Mouse (Mus musculus): ENCODE measurements at regions not wholly inside any gene's neighbourhood (a gene's known extent, or its start where the extent isn't known, plus 50 kb on each side); places are given as distances from the start of the nearest gene placed in this dataset.
A peak's percentile ranks its signal among the peaks of the same experiment; 100 is the strongest.
"Not testable (repeated sequence)": the region's sequence is repeated elsewhere in the genome, so short reads cannot be mapped to it uniquely, and the experiment has no call there.

GRCm38 (mm10) chr6:22506871-22507270, 150.8 kb upstream of the Fam3c start:
- DNase-seq: peak; percentile 6 to 28

- DNase-seq: no peak
Observed at GRCm38 (mm10) chr6:22497306-22497705, 141.3 kb upstream of the Fam3c start.

DNA sequence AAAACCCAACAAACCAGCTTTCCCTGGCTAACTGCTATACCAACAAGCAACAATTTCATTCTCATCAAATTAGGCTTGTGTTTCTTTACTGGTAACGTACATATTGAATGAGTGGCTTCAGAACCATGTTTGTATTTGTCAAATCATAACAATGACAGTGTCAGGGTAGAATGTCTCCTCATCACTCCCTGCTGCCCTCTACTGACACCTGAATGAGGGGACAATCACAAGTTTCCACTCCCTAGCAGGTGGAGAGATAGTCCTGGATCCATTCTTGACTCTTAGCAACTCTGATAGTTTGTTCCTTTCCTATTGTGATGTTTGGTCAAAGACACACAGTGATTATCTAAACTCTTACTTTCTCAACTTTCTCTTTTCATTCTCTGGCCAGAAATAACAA, 140.4 kb upstream of the Fam3c start:
- no peak for DNase-seq

DNA sequence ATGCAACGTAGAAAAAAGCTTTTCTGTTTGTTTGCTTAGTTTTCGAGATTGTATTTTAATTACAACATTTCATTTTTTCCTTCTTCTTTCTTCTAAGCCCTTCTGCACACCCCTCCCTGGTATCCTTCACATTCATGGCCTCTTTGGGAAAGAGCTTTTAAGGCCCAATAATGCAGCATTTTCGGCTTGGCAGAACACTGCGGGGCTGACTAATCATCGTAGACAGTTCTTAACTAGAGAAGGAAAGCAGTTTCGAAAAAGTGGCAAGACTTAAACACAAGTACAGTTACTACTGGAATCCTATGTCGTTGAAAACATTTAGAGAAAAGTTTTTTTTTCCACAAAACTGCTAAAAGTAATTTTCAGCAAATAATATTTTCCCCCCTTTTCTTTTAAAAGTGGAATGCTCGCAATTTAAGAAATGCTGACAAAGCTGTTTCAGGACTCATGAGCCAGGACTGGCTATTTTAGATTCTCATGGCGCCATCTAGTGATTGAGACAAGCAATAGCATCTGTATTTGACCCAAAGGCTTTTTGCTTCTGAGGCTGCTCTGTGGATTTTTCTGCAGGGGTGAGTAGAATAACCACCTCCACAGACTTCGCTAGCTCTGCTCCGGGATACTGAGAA, 137.7 kb upstream of the Fam3c start:
- peak; percentile 36 to 68 for DNase-seq

GRCm38 (mm10) chr6:22492896-22493295, 136.9 kb upstream of the Fam3c start:
- DNase-seq: no peak

DNA sequence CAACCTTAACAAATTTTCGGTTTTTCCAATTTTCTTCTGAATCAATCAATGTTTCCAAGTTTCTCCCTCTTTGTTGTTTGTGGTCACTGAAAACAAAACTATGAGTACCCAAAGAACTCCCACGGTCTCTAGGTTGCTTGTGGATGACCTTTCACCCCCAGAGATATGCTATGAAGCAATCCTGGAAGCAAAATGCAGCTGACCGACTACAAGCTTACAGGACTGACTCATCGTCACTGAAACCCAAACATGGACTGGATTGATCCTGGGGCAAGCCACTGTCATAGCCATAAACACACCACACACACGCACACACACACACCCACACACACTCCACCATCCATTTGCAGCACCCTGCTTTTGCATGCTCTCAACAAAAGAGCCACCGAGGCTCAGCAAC, 134.7 kb upstream of the Fam3c start:
- DNase-seq: no peak

DNA sequence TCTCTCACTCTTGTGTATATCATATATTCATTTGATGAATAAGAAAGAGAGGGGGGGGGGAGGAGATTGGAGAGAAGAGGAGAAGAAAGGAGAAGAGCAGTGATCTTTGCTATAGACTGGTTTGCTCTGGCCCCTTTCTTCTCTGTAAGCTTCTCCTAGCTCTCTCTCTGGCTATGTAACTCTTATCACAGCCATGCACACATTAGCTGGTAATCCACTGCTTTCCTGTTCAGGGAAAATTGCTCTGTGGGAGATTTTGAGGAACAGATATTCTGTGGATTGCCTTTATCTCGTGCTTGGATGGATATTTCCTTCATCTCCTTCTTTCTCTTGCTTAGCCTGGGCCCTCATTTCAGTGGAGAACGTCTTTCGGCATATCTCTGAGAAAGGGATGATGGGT, 131.4 kb upstream of the Fam3c start:
- no peak for DNase-seq

- no peak for DNase-seq
Observed at GRCm38 (mm10) chr6:22485828-22486518, 129.9 kb upstream of the Fam3c start.

DNA sequence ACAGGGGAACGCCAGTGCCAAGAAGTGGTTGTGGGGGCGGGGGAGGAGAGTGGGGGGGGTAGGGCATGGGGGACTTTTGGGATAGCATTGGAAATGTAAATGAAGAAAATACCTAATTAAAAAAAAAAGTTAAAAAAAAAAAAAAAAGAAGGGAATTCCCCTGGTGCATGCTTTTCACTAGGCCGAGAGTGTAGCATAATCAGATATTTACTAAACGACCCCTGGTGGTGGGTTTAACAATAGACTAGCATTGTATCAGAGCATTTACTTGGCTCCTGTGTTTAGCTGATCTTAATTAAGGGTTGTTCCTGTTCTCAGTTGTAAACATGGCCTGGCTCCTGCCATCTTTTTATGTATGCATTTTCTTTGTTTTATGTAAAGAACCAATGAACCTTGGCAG, 126.2 kb upstream of the Fam3c start:
- not testable (repeated sequence) for DNase-seq

DNA sequence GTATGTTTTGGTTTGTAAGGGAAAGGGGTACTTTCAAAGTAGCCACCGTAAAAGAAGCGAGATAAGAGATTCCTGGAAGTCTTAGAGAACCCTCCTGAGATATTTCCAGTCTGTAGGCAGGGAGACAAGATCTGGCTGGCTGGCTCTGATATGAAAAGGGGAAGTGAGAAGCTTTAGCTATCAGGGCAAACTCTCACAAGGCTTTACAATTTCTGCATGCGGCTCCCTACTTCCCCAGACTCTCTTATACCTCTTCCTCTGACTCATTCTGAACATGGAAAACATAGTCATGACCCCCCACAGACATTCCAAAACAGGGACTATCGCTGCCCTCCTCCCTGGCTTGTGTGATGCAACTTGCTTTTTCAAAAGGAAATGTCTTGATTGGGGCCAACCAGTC, 118.6 kb upstream of the Fam3c start:
- peak in 1 of 2 experiments; percentile 30 for DNase-seq

DNA sequence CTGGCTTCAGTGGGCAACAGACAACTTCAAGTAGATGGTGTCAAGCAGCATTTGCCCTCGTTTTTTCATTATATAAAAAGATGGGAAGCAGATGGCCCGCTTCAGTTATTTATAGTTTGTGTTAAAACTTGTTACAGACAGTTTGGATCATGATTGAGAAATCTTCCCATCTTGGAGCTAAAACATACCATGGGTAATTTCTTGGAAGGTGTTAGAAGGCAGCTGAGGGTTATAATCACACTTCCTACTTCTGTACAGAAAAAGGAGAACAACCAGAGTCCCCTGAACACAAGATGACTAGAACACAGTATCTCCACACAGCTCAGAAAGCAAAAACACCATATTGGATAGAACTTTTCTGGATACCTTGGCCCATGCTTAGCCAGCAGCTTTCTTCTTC, 118.0 kb upstream of the Fam3c start:
- DNase-seq: no peak

GRCm38 (mm10) chr6:22472400-22472799, 116.4 kb upstream of the Fam3c start:
- DNase-seq: not testable (repeated sequence)

GRCm38 (mm10) chr6:22467334-22467993, 111.4 kb upstream of the Fam3c start:
- DNase-seq: no peak

GRCm38 (mm10) chr6:22465926-22466325, 109.9 kb upstream of the Fam3c start:
- DNase-seq: no peak

DNA sequence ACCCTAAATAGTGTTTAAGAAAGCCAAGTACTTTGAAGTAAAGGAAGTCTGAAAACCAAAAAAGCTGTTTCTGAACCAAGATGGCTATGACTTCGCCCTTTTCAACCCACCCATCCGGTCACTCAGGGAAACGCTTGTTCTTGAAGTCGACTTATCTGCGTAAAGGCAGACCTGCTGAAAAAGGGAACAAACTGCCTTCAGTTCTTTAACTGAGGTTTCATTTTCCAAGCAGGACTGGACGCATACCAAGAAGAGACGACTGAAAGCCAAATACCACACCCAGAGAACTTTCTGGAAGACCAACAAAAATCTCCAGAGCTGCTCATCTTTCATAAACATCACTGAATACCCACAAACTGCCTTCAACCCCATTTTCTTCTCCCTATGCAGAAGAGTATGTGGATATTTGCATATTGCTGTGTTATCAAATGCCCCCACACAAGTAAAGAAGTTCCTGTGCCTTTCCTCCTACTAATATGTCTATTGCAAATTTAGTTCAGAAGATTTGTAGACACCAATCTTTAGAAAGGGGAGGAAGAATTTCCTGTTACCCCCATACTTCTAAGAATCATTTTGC, 103.5 kb upstream of the Fam3c start:
- DNase-seq: peak; percentile 27 to 38

DNA sequence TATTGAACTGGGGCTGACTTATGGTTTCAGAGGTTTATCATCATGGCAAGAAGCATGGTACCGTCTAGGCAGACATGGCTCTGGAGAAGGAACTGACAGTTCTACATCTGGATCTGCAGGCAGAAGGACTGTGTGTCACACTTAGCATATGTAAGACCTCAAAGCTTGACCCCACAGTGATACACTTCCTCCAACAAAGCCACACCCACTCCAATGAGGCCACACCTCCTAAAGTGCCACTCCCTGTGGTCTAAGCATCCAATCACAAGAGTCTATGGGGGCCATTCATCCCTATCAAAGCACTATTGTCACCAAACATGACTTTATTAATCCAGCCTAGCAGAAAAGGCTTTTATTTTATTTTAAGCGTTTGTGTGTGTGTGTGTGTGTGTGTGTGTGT, 96.2 kb upstream of the Fam3c start:
- DNase-seq: no peak

DNA sequence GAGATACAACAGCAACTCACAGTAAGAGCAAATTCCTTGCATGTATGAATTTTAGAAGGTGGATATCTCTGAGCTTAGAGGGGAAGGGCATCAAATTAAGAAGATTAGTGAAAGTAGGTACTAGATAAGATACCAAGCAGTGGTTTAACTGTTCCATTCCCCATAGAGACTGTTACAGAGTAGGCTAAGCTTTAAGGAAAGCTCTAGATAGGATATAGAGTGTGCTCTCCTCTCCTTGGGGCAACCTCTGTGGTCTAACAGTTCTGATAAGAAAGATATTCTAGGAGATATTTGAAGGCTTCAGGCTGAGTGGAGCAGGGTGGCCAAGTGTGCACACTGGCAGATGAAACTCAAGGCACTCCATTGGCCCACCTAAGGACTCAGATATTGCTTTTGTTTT, 94.5 kb upstream of the Fam3c start:
- no peak for DNase-seq

DNA sequence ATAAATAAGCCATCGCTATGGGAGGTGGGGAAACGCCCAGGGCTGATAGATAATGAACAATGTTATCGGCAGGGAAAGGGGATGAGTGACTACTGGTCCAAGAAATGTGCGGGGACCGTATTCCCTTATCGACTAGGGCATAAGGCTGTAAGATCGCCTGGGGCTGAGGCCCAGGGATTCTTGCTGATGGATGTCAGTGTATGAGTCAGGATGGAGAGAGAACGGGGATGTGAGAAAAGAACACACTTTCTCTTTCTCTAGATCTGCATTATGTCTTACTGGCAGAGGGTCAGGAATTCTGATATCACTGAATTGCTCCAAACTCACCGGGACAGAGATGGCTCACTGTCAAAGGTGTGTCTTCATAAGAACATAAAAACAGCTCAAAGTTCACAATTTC, 92.9 kb upstream of the Fam3c start:
- no peak for DNase-seq

DNA sequence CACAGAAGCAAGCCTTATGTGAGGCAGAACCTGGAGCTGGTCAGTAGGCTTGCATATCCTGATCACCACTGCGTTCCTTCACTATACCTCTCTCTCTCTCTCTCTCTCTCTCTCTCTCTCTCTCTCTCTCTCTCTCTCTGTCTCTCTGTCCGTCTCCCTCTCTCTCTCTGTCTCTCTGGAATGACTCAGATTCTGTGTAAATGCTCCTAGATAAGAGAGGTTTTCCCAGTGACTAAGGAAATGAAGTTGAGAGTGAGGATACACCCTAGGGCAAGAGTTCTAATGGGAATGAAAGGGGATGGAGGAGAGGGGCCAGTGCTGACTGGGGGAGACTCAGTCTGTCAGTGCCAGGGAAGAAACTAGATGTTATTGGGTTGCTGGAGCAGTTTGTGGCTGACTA, 91.6 kb upstream of the Fam3c start:
- no peak for DNase-seq

DNA sequence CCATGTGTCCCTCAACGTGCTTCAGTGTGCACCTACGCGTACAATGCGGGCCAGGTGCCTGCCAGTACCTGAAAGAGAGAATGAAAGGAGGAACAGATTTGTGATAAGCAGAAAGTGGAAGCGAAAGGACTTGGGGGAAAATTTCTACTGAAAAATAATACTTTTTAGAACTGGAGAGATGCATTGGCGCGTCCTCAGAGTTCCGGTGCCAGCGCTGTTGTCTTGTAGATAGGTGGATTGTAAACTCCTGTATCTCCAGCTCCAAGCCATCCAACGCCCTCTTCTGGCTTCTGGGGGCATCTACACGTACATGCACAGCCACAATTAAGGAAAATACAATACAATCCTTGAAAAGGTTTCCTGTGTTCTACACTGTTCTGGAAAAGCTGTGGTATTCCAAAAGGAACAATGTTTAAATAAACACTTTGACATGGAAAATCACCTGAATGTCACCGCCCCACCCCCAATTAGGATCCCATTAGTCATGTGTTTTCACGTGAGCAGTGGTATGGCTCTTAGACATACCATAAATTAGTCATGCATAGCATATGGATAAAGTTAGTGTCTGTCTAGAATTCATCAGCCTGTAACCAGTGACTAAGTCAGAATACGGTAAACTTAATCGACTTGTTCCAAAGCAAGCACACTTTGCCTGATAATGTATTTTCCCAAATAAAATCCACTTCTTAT, 90.7 kb upstream of the Fam3c start:
- DNase-seq: no peak

- DNase-seq: not testable (repeated sequence)
Observed at GRCm38 (mm10) chr6:22444856-22445255, 88.8 kb upstream of the Fam3c start.

- no peak for DNase-seq
Observed at GRCm38 (mm10) chr6:22444220-22444619, 88.2 kb upstream of the Fam3c start.

GRCm38 (mm10) chr6:22443573-22443972, 87.5 kb upstream of the Fam3c start:
- DNase-seq: no peak

All from heart, adult 18-20 months (tissue).